Mouse (Mus musculus): ENCODE measurements around the gene Igfbp3. TPM values are rescaled to one million over a fixed set of nuclear protein-coding genes. Genes with fewer than 3 reads are reported as not detected.
A peak's percentile ranks its signal among the peaks of the same experiment; 100 is the strongest.

The Igfbp3 gene
- polyA plus RNA-seq, 1 experiment from 2014 or later = 25.1 TPM

- ATAC-seq = peak; percentile 81
- peaks cover 15% of the 10 kb centered on the region for H3K4me1 ChIP-seq (ENCODE audit: control insufficient read depth, insufficient read depth, low read depth, low read length)
- no peak overlapping the region for H3K4me3 ChIP-seq (ENCODE audit: low read length)
- H3K9me3 ChIP-seq (ENCODE audit: control insufficient read depth, low read length) = no peaks in the 10 kb centered on the region
- no peak overlapping the region for H3K4me2 ChIP-seq (ENCODE audit: low read length)
- H3K36me3 ChIP-seq (ENCODE audit: control insufficient read depth, insufficient read depth, low read length) = no peaks in the 10 kb centered on the region; the same call in 1 of the 2 replicates
- H3K27ac ChIP-seq (ENCODE audit: low read depth, low read length) = peak overlapping the region; percentile 64
- H3K9ac ChIP-seq (ENCODE audit: low read depth, low read length) = no peak overlapping the region
- 31% methylated on average over 4 of the region's 4 CpGs for WGBS
- no peaks in the 10 kb centered on the region for H3K27me3 ChIP-seq (replicated peaks; ENCODE audit: control insufficient read depth, insufficient read depth, low read length)
Measured at GRCm38 (mm10) chr11:7160637-7161101, 53.1 kb downstream of the Igfbp3 start.

DNA sequence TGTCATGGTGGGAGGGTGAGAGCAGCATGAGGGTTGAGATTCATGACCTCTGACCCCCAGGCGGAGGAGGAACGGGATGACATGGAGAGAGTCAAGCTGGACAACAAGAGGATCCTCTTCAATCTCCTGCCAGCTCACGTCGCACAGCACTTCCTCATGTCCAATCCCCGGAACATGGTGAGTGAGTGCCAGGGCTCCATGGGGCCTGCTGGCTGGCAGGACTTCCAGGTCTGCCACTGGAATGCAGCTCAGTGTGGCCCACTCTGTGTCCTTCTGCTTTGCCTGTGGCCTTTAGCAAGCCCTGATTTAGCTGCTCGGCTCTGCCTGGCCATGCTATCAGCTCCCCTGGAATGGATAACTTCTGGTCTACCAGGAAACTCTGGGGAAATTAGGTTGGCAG lies 53.6 kb downstream of the Igfbp3 start:
- Histone ChIP-seq H3K36me3 (ENCODE audit: control insufficient read depth, insufficient read depth, low read length) (no peaks in the 10 kb centered on the region), H3K27me3 (replicated peaks; ENCODE audit: control insufficient read depth, insufficient read depth, low read length) (no peaks in the 10 kb centered on the region), H3K4me3 (ENCODE audit: low read length) (no peak overlapping the region), H3K9ac (ENCODE audit: low read depth, low read length) (no peak overlapping the region), H3K4me1 (ENCODE audit: control insufficient read depth, insufficient read depth, low read depth, low read length) (peaks cover 15% of the 10 kb centered on the region), H3K9me3 (ENCODE audit: control insufficient read depth, low read length) (no peaks in the 10 kb centered on the region), H3K27ac (ENCODE audit: low read depth, low read length) (peak overlapping the region; percentile 55), H3K4me2 (ENCODE audit: low read length) (no peak overlapping the region)
- 62% methylated on average over 6 of the region's 6 CpGs for WGBS
- ATAC-seq = peak; percentile 28; the same call in 1 of the 2 replicates

DNA sequence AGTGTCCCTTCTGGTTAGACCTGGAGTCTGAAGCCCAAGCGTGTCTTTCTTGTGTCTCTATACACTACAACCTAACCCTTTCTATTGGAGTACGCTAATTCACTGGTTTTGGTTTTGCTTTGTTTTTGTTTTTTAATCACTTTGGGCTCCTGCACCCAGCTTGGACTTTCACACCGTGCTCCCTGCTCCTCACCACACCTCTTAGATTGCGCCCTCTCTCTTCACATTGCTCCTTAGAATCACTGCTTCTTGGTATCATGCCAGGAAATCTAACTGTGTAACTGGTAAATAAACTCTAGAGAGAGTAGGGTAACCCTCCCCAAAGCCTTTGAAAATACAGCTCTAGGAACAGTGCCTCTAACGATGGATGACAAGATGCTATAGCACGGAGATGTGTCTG lies 55.5 kb downstream of the Igfbp3 start:
- Histone ChIP-seq H3K4me3 (ENCODE audit: low read length) (no peak overlapping the region), H3K9ac (ENCODE audit: low read depth, low read length) (no peak overlapping the region), H3K4me1 (ENCODE audit: control insufficient read depth, insufficient read depth, low read depth, low read length) (peaks cover 15% of the 10 kb centered on the region), H3K36me3 (ENCODE audit: control insufficient read depth, insufficient read depth, low read length) (peaks cover 6% of the 10 kb centered on the region; the same call in 1 of the 2 replicates), H3K9me3 (ENCODE audit: control insufficient read depth, low read length) (no peaks in the 10 kb centered on the region), H3K27ac (ENCODE audit: low read depth, low read length) (no peak overlapping the region), H3K4me2 (ENCODE audit: low read length) (no peak overlapping the region), H3K27me3 (replicated peaks; ENCODE audit: control insufficient read depth, insufficient read depth, low read length) (no peaks in the 10 kb centered on the region)
- ATAC-seq = no peak
- 88% methylated on average over 6 of the region's 6 CpGs for WGBS

- no peak for ATAC-seq
- WGBS = 73% methylated on average over 4 of the region's 4 CpGs
Measured at GRCm38 (mm10) chr11:7156427-7156826, 57.3 kb downstream of the Igfbp3 start.

More at GRCm38 (mm10) chr11:7156427-7156826, 57.3 kb downstream of the Igfbp3 start:
- no peak overlapping the region for H3K27ac ChIP-seq (ENCODE audit: low read depth, low read length)
- no peak overlapping the region for H3K9ac ChIP-seq (ENCODE audit: low read depth, low read length)
- peaks cover 15% of the 10 kb centered on the region for H3K4me1 ChIP-seq (ENCODE audit: control insufficient read depth, insufficient read depth, low read depth, low read length)
- no peak overlapping the region for H3K4me3 ChIP-seq (ENCODE audit: low read length)
- H3K36me3 ChIP-seq (ENCODE audit: control insufficient read depth, insufficient read depth, low read length) = peaks cover 10% of the 10 kb centered on the region; the same call in 1 of the 2 replicates
- H3K27me3 ChIP-seq (replicated peaks; ENCODE audit: control insufficient read depth, insufficient read depth, low read length) = no peaks in the 10 kb centered on the region
- no peaks in the 10 kb centered on the region for H3K9me3 ChIP-seq (ENCODE audit: control insufficient read depth, low read length)
- no peak overlapping the region for H3K4me2 ChIP-seq (ENCODE audit: low read length)

Other genes with a start within 250 kb of the Igfbp3 start
- 13.1 and 15.2 TPM in 2 replicates for gene Adcy1, start 150.4 kb downstream of the Igfbp3 start, polyA plus RNA-seq (2015; fragmentation: Nextera tagmentation; extraction: Ambion mirVana)
- gene Gm11985, start 25.4 kb downstream of the Igfbp3 start, polyA plus RNA-seq (2015; fragmentation: Nextera tagmentation; extraction: Ambion mirVana) = not detected in 2 replicates
- 0.10 and 0.20 TPM in 2 replicates for gene Igfbp1, start 16.1 kb downstream of the Igfbp3 start, polyA plus RNA-seq (2015; fragmentation: Nextera tagmentation; extraction: Ambion mirVana)